Mouse (Mus musculus) mesoderm, embryonic 11.5 days (tissue): ENCODE data around the gene Nrarp.

Experiments
- DNase-seq: peaks from one replicate; pipeline ENCODE4 v3.0.0-alpha.2; 2012; ENCODE audit warnings: low read depth, low spot score

Nrarp gene

DNA sequence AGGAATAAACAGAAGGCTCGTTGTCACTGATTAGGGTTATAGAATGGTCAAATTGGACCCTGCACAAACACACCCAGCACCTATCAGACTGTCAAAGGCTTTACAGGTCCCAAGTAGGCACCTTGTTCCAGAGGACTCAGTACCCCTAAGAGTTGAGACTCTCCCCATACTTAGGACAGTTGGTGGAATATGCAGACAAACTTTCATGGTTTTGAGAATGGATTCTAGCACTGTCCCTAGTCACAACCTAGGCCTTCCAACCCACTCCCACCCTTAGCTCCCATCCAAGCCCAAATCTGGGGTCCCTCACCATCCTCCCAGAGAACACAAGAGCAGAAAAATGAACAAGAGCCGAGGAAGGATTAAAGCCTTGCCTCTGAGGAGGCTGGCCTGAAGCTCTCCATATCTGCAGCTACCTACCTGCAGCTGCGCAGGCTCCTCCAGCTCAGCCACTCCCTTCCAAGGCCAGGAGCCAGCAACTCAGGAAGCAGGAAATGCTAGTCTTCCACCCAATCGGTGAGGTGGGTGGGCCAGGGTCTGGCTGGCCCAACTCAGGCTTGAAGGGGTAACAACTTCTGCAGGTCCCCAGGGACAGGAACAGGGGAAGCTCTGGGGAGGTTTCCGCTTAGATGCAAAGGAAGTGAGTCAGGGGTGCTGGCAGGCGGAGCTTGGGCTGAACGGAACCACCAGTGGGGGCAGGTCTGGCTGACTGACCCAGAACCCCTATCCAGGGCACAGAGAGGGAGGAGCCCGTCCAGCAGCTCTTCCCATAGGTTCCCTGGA, 15.8 kb downstream of the Nrarp start, which contains the start of gene Tor4a:
Gene Tor4a, minus strand, starts transcription at position 715 of the 783 bp plus-strand sequence.
- DNase-seq, result no peak

GRCm38 (mm10) chr2:25197191-25197590, 16.6 kb downstream of the Nrarp start:
- DNase-seq, result no peak

- DNase-seq, result no peak
Observed at GRCm38 (mm10) chr2:25197946-25198345, 17.4 kb downstream of the Nrarp start.

- DNase-seq, result no peak
Observed at GRCm38 (mm10) chr2:25200631-25201030, 20.1 kb downstream of the Nrarp start.

GRCm38 (mm10) chr2:25203631-25204214, 23.2 kb downstream of the Nrarp start:
- DNase-seq, result no peak

DNA sequence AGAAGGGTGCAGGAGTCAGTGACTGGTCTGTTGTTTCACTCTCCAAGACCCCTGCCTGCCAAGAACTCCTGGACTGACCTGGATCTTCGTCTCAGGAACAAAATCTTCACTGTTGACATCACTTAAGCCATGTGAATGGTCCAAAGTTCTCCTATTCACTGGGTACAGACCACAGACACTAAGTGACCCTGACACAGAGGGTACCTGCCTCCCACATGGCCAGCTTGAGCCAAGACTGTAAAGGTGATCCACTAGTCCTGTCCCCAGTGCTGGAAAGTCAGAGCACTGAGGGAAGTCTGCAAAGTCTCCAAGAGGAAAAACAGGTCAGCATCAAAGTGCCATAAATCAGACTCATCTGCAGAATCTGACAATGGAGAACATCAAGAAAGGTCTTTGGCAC, 27.0 kb downstream of the Nrarp start:
- no peak for DNase-seq

GRCm38 (mm10) chr2:25210686-25211085, 30.1 kb downstream of the Nrarp start:
- no peak for DNase-seq

GRCm38 (mm10) chr2:25211121-25211670, 30.6 kb downstream of the Nrarp start, which contains the start of gene Nelfb:
Gene Nelfb, minus strand, starts transcription at chr2:25211489.
- peak; percentile 92 for DNase-seq

DNA sequence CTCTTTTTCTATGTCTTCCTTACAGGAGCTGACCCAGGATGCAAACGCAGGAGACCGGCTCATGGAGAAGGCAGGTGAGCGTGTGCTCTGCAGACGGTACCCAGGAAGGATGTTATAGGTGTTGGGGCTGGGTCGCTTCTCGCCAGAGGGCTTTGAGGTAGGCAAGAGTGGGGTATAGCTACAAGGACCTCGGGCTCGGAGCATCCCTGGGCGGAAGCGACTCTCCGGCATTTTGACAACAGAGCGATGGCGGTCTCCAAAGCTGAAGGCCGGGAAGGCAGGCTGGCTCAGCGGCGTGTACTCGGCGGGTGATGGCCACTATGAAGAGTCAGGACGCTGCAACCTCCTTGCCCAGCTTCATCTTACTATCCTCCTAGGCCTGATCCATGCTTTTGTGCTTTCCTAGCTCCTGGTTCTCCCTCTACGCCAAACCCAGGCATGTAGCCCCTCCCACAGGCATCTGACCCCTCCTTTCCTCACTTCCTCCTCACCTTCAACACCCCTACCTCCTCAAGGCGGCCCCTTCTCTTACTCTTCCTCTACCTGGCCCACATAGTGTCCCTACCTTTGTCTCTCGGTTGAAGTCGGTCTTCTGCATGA, 32.8 kb downstream of the Nrarp start:
- DNase-seq, result no peak

GRCm38 (mm10) chr2:25214444-25214843, 33.9 kb downstream of the Nrarp start, which contains the start of gene Stpg3:
Gene Stpg3, minus strand, starts transcription at chr2:25214637.
- DNase-seq, result no peak

GRCm38 (mm10) chr2:25217666-25218065, 37.1 kb downstream of the Nrarp start:
- no peak for DNase-seq

- DNase-seq, result no peak
Observed at GRCm38 (mm10) chr2:25218445-25218844, 37.9 kb downstream of the Nrarp start, which contains the start of gene Fam166a. Gene Fam166a, plus strand, starts transcription at chr2:25218745.

- no peak for DNase-seq
Observed at GRCm38 (mm10) chr2:25221331-25221772, 40.8 kb downstream of the Nrarp start.

- no peak for DNase-seq
Observed at GRCm38 (mm10) chr2:25223681-25224491, 43.3 kb downstream of the Nrarp start.

DNA sequence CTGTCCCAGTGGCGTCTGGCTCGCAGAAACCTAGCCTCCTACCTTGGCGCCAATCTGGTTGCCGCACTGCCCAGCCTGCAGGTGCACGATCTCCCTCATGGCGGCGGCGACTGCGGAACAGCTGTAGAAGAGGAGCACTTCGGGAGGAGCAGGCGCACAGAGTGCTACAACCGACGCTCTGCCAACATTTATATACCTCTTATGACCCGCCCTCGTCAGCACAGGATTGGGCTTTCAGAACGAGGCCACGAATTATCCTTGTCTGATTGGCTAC, 43.9 kb downstream of the Nrarp start, which contains the start of gene Tubb4b:
Gene Tubb4b, minus strand, starts transcription at position 211 of the 274 bp plus-strand sequence.
- DNase-seq, result no peak

GRCm38 (mm10) chr2:25224766-25225752, 44.5 kb downstream of the Nrarp start:
- peak; percentile 99 for DNase-seq

GRCm38 (mm10) chr2:25225811-25226379, 45.3 kb downstream of the Nrarp start:
- DNase-seq, result no peak

DNA sequence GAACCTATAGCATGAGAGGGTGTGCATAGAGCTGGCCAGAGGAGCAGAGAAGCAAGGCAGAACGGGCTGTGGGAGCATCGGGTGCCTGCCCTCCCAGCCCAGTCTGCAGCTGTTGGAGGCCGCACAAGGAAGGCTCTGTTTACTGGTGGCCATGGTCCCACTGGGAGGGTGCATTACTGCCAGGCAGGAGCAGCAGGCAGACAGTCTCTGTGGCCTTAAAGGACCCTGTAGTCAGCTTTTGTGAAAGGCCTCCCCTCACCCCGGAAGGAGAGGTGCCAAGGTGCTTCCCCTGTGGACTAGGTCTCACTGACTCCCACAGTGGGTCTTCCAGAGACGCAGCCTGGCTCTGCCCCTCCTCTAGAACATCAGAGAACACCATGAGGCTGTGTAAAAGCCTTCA, 46.3 kb downstream of the Nrarp start:
- DNase-seq, result no peak

DNA sequence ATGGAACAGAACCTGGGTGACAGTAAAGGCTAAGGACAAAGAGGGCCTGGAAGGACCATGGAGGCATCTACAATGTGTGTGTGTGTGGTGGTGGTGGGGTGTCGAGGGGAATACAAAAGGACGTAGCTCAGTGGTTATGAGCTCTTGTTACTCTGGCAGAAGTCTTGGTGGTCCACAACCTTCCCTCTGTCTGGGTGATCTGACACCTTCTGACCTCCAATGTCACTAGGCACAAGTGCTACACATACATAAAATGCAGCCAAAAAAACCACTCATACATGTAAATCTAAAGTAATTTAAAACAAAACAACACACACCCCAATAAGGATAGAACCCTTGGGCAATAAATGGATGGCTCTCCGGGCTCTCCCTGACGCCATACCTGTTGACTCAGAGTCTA, 46.8 kb downstream of the Nrarp start:
- no peak for DNase-seq

DNA sequence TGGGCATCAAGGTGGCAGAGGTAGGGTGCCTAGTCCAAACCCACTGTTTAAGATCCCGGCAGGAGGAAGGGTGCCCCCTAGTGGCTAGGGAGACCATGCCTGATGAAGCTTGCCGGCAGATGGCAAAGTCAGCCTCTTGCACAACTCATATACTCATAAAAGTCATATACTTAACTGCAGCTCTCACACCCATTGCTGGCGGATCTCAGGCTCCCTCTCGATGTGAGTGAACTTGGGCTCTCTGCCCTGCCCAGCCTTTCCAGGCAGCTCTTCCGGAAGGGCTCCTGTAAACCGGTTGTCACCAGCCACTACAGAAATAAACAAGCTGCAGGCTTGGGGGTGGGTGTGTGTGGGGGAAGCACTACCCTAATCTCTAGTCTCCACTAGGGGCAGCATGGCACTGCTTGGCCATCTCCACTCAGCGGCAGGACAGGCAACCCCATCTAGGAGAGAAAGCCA, 47.9 kb downstream of the Nrarp start:
- peak; percentile 87 for DNase-seq
